Mouse (Mus musculus) right cerebral cortex, postnatal 25 days (tissue): ENCODE measurements around the gene Cfap57.

ENCODE experiments used
- DNase-seq: peaks from one replicate; pipeline ENCODE4 v3.0.0; 2022

The Cfap57 gene

GRCm38 (mm10) chr4:118564062-118564925, 56.3 kb downstream of the Cfap57 start:
- DNase-seq: no peak

GRCm38 (mm10) chr4:118553039-118553649, 67.4 kb downstream of the Cfap57 start:
- no peak for DNase-seq

- peak; percentile 31 for DNase-seq
Observed at GRCm38 (mm10) chr4:118548130-118548480, 72.5 kb downstream of the Cfap57 start.

- DNase-seq: peak; percentile 69
Observed at GRCm38 (mm10) chr4:118547424-118548129, 73.0 kb downstream of the Cfap57 start.

GRCm38 (mm10) chr4:118544441-118545127, 76.0 kb downstream of the Cfap57 start:
- DNase-seq: no peak

- no peak for DNase-seq
Observed at GRCm38 (mm10) chr4:118543592-118544260, 76.9 kb downstream of the Cfap57 start, which contains the start of gene Tmem125. TSS of gene Tmem125 (minus strand) at chr4:118544044.

- peak; percentile 63 for DNase-seq
Observed at GRCm38 (mm10) chr4:118543158-118543530, 77.4 kb downstream of the Cfap57 start.

GRCm38 (mm10) chr4:118542510-118543157, 77.9 kb downstream of the Cfap57 start:
- no peak for DNase-seq

- no peak for DNase-seq
Observed at GRCm38 (mm10) chr4:118539904-118540303, 80.7 kb downstream of the Cfap57 start.

- DNase-seq: no peak
Observed at GRCm38 (mm10) chr4:118537801-118538200, 82.8 kb downstream of the Cfap57 start.

- DNase-seq: no peak
Observed at GRCm38 (mm10) chr4:118535610-118536009, 85.0 kb downstream of the Cfap57 start.

- DNase-seq: no peak
Observed at GRCm38 (mm10) chr4:118533605-118534004, 87.0 kb downstream of the Cfap57 start.

GRCm38 (mm10) chr4:118533156-118533555, 87.4 kb downstream of the Cfap57 start:
- DNase-seq: no peak

GRCm38 (mm10) chr4:118532663-118533062, 87.9 kb downstream of the Cfap57 start:
- DNase-seq: no peak

GRCm38 (mm10) chr4:118527720-118528119, 92.9 kb downstream of the Cfap57 start:
- no peak for DNase-seq

- DNase-seq: no peak
Observed at GRCm38 (mm10) chr4:118527335-118527681, 93.3 kb downstream of the Cfap57 start.

GRCm38 (mm10) chr4:118526408-118527334, 93.9 kb downstream of the Cfap57 start, which contains the start of gene 2610528J11Rik:
TSS of gene 2610528J11Rik (plus strand) at chr4:118526999.
- DNase-seq: no peak

GRCm38 (mm10) chr4:118525779-118526178, 94.8 kb downstream of the Cfap57 start:
- DNase-seq: no peak

GRCm38 (mm10) chr4:118523976-118524375, 96.6 kb downstream of the Cfap57 start:
- DNase-seq: no peak

- DNase-seq: no peak
Observed at GRCm38 (mm10) chr4:118522248-118522647, 98.3 kb downstream of the Cfap57 start.

GRCm38 (mm10) chr4:118518208-118518607, 102.4 kb downstream of the Cfap57 start:
- no peak for DNase-seq
